Mouse (Mus musculus): ENCODE data around the gene Setd4.
A peak's percentile ranks its signal among the peaks of the same experiment; 100 is the strongest.

Gene Setd4

DNA sequence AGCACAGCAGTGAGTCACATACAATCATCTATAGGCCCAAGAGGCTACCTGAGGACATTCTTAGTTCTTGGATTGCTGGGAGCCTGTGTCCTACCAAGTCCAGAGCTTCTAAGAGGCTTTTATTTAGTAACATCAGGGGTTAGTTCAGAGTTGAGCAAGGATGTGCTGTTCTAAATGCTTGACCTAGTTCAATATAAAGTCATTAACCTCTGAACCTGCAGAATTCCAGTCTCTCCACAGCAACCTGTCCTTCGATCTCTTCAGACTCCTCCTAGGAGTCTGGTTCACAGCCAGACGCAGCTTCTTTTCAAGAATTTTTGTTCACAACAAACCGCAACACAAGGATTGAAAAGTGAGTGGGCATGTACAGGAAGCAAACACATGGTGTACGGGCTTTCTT is 7.1 kb upstream of the Setd4 start:
- H3K4me3 ChIP-seq (replicated peaks; ENCODE audit: low read length) = no peak overlapping the region
- no peak for TF ChIP-seq POU5F1 (IDR thresholded peaks at IDR 0.05; ENCODE audit: borderline replicate concordance, low read length)
- TF ChIP-seq NANOG (IDR thresholded peaks at IDR 0.05; ENCODE audit: borderline replicate concordance, low read length) = no peak
- H3K9me3 ChIP-seq (ENCODE audit: low read length) = 0 out of 2 replicates have a peak, but pooled peaks cover under 1% of the 10 kb centered on the region
- H3K4me1 ChIP-seq (replicated peaks; ENCODE audit: low read depth, low read length) = peaks cover 8% of the 10 kb centered on the region
- H3K36me3 ChIP-seq (ENCODE audit: insufficient read depth, low read length) = peaks cover 23% of the 10 kb centered on the region
- H3K27me3 ChIP-seq (ENCODE audit: insufficient read depth, low read length) = no peaks in the 10 kb centered on the region

DNA sequence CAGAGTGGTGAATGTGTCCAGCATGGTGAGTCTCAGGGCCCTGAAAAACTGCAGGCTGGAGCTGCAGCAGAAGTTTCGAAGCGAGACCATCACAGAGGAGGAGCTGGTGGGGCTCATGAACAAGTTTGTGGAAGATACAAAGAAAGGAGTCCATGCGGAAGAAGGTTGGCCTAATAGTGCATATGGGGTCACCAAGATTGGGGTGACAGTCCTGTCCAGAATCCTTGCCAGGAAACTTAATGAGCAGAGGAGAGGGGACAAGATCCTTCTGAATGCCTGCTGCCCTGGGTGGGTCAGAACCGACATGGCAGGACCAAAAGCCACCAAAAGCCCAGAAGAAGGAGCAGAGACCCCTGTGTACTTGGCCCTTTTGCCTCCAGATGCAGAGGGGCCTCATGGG is 5.9 kb upstream of the Setd4 start:
- no peak overlapping the region for H3K4me3 ChIP-seq (replicated peaks; ENCODE audit: low read length)
- H3K9me3 ChIP-seq (ENCODE audit: low read length) = no peaks in the 10 kb centered on the region
- TF ChIP-seq POU5F1 (IDR thresholded peaks at IDR 0.05; ENCODE audit: borderline replicate concordance, low read length) (no peak), NANOG (IDR thresholded peaks at IDR 0.05; ENCODE audit: borderline replicate concordance, low read length) (no peak), CTCF (conservative IDR thresholded peaks at IDR 0.05; ENCODE audit: low read length) (no peak)

DNA sequence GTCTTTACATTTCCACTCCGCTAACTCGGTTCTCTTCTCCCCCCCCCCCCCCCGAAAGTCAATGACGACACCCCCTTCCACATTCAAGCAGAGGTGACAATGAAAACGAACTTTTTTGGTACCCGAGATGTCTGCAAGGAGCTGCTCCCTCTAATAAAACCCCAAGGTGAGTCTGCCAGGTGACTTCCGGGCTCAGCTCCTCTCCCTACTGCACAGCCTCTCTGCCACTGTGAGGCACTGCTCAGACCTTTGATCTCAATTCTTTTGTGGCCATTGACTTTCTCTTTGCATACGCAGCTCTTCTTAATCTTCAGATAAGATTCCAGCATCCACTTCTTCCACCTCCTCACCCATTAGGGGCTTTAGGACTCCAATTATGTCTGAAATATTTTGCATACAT is 4.9 kb upstream of the Setd4 start:
- H3K4me1 ChIP-seq (replicated peaks; ENCODE audit: low read depth, low read length) = peaks cover 26% of the 10 kb centered on the region
- H3K9me3 ChIP-seq (ENCODE audit: low read length) = no peaks in the 10 kb centered on the region
- TF ChIP-seq CTCF (conservative IDR thresholded peaks at IDR 0.05; ENCODE audit: low read length) (no peak), NANOG (IDR thresholded peaks at IDR 0.05; ENCODE audit: borderline replicate concordance, low read length) (no peak), POU5F1 (IDR thresholded peaks at IDR 0.05; ENCODE audit: borderline replicate concordance, low read length) (no peak)
- no peaks in the 10 kb centered on the region for H3K27me3 ChIP-seq (ENCODE audit: insufficient read depth, low read length)
- peaks cover 23% of the 10 kb centered on the region for H3K36me3 ChIP-seq (ENCODE audit: insufficient read depth, low read length)
- no peak overlapping the region for H3K4me3 ChIP-seq (replicated peaks; ENCODE audit: low read length)

More for the DNA sequence above, 5.9 kb upstream of the Setd4 start:
- Histone ChIP-seq H3K27me3 (ENCODE audit: insufficient read depth, low read length) (no peaks in the 10 kb centered on the region), H3K36me3 (ENCODE audit: insufficient read depth, low read length) (peaks cover 23% of the 10 kb centered on the region), H3K4me1 (replicated peaks; ENCODE audit: low read depth, low read length) (peaks cover 18% of the 10 kb centered on the region)

DNA sequence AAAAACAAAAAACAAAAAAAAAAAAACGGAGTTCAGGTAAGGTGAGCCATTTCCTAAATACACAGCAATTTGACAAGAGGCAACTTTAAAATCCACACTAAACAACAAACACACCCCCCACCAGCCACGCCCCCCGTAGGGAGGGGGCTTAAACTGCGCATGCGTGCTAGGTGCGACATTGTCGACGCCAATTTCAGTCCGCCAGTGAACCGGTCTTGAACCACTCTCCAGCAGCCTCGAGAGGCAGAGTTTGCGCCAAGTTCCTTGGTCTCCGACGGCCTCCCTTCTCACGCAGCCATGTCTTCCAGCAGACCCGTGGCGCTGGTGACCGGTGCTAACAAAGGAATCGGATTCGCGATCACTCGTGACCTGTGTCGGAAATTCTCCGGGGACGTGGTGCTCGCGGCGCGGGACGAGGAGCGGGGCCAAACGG is 3.8 kb upstream of the Setd4 start:
- peaks cover 29% of the 10 kb centered on the region for H3K4me1 ChIP-seq (replicated peaks; ENCODE audit: low read depth, low read length)
- no peaks in the 10 kb centered on the region for H3K9me3 ChIP-seq (ENCODE audit: low read length)
- peak overlapping the region; percentile 89 for H3K4me3 ChIP-seq (replicated peaks; ENCODE audit: low read length)
- peaks cover 23% of the 10 kb centered on the region for H3K36me3 ChIP-seq (ENCODE audit: insufficient read depth, low read length)
- no peak for TF ChIP-seq POU5F1 (IDR thresholded peaks at IDR 0.05; ENCODE audit: borderline replicate concordance, low read length)
- TF ChIP-seq NANOG (IDR thresholded peaks at IDR 0.05; ENCODE audit: borderline replicate concordance, low read length) = no peak
- TF ChIP-seq CTCF (conservative IDR thresholded peaks at IDR 0.05; ENCODE audit: low read length) = no peak
- no peaks in the 10 kb centered on the region for H3K27me3 ChIP-seq (ENCODE audit: insufficient read depth, low read length)

DNA sequence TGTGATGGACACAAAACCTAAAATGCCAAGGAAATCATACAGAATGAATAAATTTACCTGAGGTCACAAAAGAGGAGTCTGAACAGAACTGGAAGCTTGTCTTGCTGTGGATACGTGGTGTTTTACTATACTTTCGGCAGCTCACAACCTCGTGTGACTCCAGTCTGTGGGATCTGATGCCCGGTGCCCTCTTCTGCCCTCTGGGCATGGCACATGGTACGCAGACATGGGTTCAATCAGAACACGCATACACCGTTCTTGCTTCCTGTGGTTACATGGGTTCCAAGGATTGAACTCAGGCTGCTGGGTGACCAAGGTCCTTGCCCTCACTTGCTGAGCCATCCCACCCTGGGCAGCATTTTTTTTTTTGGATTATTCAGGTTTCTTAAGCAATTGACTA is 2.3 kb upstream of the Setd4 start:
- TF ChIP-seq NANOG (IDR thresholded peaks at IDR 0.05; ENCODE audit: borderline replicate concordance, low read length) = no peak
- H3K27me3 ChIP-seq (ENCODE audit: insufficient read depth, low read length) = no peaks in the 10 kb centered on the region
- H3K4me1 ChIP-seq (replicated peaks; ENCODE audit: low read depth, low read length) = peaks cover 43% of the 10 kb centered on the region
- H3K36me3 ChIP-seq (ENCODE audit: insufficient read depth, low read length) = peaks cover 26% of the 10 kb centered on the region
- no peak overlapping the region for H3K4me3 ChIP-seq (replicated peaks; ENCODE audit: low read length)
- H3K9me3 ChIP-seq (ENCODE audit: low read length) = no peaks in the 10 kb centered on the region

DNA sequence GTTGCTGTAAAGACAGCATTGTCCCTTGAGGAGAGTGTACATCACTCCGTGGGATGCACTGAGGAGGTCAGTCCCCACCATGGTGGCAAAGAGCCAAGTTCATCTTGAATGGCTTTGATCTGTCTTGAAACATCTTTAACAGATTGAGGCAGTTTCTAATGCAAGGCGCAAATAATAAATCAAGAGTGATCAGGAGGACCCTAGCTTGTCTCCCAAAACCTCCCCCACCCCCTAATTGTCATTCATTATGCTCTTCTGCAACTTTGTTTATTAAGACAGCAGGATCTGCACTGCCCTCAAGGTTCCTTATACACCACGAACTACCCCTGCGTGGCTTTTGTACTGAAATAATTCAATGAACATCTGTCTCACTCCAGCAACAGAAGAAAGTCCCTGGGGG is 1.7 kb upstream of the Setd4 start, which contains the start of gene Cbr1:
Gene Cbr1, plus strand, starts transcription at position 301 of the 400 bp plus-strand sequence.
- no peaks in the 10 kb centered on the region for H3K27me3 ChIP-seq (ENCODE audit: insufficient read depth, low read length)
- H3K9me3 ChIP-seq (ENCODE audit: low read length) = no peaks in the 10 kb centered on the region
- H3K4me3 ChIP-seq (replicated peaks; ENCODE audit: low read length) = peak within 1 kb of the TSS; percentile 89
- TF ChIP-seq NANOG (IDR thresholded peaks at IDR 0.05; ENCODE audit: borderline replicate concordance, low read length) (no peak), POU5F1 (IDR thresholded peaks at IDR 0.05; ENCODE audit: borderline replicate concordance, low read length) (no peak), CTCF (conservative IDR thresholded peaks at IDR 0.05; ENCODE audit: low read length) (no peak)
- peaks cover 27% of the 10 kb centered on the region for H3K36me3 ChIP-seq (ENCODE audit: insufficient read depth, low read length)
- peaks cover 43% of the 10 kb centered on the region for H3K4me1 ChIP-seq (replicated peaks; ENCODE audit: low read depth, low read length)

DNA sequence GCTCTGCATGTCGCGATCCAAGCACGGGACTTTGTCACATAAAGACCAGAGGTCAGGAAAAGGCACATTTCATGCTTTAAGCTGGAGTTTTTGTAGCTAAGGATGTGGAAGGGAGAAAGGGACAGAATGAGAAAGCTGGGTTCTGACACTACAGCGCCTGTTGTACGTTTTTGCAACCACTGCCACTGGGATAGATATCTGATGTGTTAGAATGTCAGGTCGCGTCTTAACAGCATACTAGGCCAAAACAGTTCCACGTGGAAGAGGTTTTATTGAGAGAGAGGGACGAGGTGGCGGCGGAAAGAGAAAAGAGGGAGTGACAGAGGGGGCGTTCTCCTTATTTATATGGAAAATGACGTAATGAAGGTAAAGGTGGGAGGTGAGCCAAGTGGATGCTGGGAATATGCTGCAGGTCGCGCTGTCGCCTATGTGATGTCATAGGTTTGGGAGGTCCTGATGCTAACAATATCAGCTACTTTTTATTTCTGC is 662 bp upstream of the Setd4 start:
- Histone ChIP-seq H3K9me3 (ENCODE audit: low read length) (no peaks in the 10 kb centered on the region), H3K27me3 (ENCODE audit: insufficient read depth, low read length) (no peaks in the 10 kb centered on the region), H3K4me1 (replicated peaks; ENCODE audit: low read depth, low read length) (peaks cover 44% of the 10 kb centered on the region), H3K36me3 (ENCODE audit: insufficient read depth, low read length) (peaks cover 22% of the 10 kb centered on the region), H3K4me3 (replicated peaks; ENCODE audit: low read length) (peak overlapping the region; percentile 89)
- TF ChIP-seq CTCF (conservative IDR thresholded peaks at IDR 0.05; ENCODE audit: low read length) (no peak), POU5F1 (IDR thresholded peaks at IDR 0.05; ENCODE audit: borderline replicate concordance, low read length) (no peak), NANOG (IDR thresholded peaks at IDR 0.05; ENCODE audit: borderline replicate concordance, low read length) (no peak)

DNA sequence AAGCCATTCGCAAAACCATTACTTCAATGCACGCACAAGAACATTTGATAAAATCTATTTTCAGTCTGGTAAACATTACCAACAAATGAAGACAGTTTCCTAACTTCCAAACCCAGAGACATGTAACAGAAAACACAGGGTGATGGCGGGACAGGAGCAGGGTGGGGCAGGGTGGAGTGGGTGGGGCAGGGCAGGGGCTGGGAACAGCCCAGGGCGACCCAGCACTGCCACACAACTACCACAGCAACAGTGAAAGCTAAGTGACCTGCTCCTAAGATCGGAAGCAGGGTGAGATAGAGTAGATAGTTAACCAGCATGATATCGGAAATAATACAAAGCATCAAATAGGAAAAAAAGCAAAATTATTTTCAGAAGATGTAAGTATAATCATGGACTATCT is 4.4 kb downstream of the Setd4 start:
- Histone ChIP-seq H3K9me3 (ENCODE audit: low read length) (no peaks in the 10 kb centered on the region), H3K4me1 (replicated peaks; ENCODE audit: low read depth, low read length) (peaks cover 35% of the 10 kb centered on the region), H3K36me3 (ENCODE audit: insufficient read depth, low read length) (peaks cover 56% of the 10 kb centered on the region), H3K4me3 (replicated peaks; ENCODE audit: low read length) (no peak overlapping the region), H3K27me3 (ENCODE audit: insufficient read depth, low read length) (no peaks in the 10 kb centered on the region)
- no peak for TF ChIP-seq NANOG (IDR thresholded peaks at IDR 0.05; ENCODE audit: borderline replicate concordance, low read length)
- no peak for TF ChIP-seq CTCF (conservative IDR thresholded peaks at IDR 0.05; ENCODE audit: low read length)
- no peak for TF ChIP-seq POU5F1 (IDR thresholded peaks at IDR 0.05; ENCODE audit: borderline replicate concordance, low read length)

DNA sequence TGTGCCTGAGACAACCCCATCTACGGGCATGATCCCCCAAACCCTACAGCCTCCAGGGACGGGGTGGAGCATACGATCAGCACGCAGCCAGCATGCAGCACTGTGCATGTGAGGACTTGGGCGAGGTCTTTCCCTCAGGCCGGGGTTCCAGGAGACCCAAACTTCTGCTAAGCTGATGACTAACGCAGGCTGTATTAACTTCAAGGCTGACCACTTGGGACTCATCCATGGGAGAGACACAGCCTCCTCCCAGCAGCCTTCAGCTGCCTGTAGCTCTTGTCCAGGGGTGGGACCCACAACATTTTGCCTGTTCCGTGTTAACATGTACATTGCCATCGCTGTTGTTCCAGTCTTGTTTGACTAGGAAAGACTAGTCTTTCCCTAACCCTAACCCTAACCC is 6.3 kb downstream of the Setd4 start:
- H3K27me3 ChIP-seq (ENCODE audit: insufficient read depth, low read length) = no peaks in the 10 kb centered on the region
- peaks cover 33% of the 10 kb centered on the region for H3K4me1 ChIP-seq (replicated peaks; ENCODE audit: low read depth, low read length)
- no peak for TF ChIP-seq NANOG (IDR thresholded peaks at IDR 0.05; ENCODE audit: borderline replicate concordance, low read length)
- H3K4me3 ChIP-seq (replicated peaks; ENCODE audit: low read length) = no peak overlapping the region
- H3K36me3 ChIP-seq (ENCODE audit: insufficient read depth, low read length) = peaks cover 70% of the 10 kb centered on the region
- H3K9me3 ChIP-seq (ENCODE audit: low read length) = no peaks in the 10 kb centered on the region
